Mouse (Mus musculus): ENCODE data around the gene Slc35e3.

DNA sequence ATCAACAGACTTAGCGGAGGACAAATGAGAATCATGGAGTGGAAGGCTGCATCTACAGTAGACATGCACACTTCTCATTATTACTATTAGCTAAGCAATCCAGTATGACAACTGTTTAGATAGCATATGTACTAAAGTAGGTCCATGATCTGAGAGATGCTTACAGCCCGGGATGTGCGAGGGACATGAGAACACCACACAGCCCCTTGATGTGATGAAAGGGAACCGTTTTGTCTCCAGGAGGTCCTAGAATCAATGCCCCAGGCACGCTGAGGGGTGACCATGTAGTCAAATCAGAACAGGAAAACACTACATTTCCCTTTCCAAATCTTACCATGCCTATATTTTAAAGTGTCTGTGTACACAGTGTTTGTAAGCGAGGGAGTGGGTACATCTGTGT is 5.6 kb upstream of the Slc35e3 start:
- TF ChIP-seq CTCF (IDR thresholded peaks at IDR 0.05; ENCODE audit: insufficient read depth, low read length) (no peak), POLR2A (IDR thresholded peaks at IDR 0.05; ENCODE audit: borderline replicate concordance, extremely low read depth, low read depth, low read length) (no peak)
